Mouse (Mus musculus): ENCODE measurements at regions not wholly inside any gene's neighbourhood (a gene's known extent, or its start where the extent isn't known, plus 50 kb on each side); places are given as distances from the start of the nearest gene placed in this dataset.

DNA sequence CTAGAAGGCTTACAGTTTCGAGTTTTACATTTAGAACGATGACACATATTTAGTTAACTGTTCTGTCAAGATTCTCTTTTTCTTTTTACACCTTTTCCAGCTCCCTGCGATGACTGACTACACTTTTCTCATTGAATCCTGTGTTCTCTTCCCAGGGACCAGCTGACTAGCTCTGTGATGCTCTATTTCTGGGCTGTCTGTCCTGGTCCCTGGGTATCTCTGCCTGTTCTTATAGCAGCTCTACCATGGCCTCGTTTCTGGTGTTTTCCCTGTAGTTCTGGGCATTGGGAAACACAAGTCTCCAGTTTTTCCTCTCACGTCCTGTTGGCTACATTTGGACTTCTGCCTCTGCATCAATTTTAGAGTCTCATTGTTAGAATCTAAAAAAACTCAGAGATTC, 106.5 kb upstream of the Fam19a5 start:
- no peak for DNase-seq (ENCODE audit: low spot score in 2 of 2)

DNA sequence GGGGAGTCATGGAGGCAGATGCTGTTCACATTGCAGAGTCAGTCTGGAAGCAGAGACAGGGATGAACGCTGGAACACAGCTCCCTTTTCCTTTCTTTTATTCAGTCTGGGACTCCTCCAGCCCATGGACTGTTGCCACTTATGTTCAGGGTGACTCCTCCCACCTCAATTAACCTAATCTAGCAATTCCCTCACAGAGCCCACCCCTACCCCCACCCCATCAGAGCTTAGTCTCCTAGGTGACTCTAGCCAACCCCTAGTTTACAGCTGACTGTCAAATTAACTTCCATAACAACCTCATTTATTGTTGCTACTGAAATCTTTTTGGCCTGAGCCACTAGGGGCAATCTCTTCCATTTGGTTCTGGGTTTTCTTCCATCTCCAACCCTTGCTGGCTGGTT, 85.2 kb upstream of the Fam19a5 start:
- DNase-seq (ENCODE audit: low spot score in 2 of 2): no peak

DNA sequence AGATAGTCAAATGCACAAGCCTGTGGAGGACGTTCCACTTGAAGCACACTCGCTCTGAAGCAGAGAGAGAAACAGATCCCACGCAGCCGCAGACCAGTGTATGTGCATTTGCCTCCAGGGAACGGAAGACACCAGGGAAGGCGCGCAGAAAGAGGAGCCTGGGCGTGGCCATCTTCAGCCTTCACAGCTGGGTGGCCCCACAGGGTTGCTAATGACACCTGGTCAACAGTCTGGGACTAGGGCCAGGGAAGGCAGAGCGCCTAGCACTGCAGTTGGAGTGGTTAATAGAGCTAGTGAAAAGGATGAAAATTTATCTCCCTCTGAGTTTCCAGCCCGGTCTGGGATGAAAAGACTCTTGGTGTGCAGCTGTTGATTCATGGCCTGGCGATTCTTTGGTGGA, 67.9 kb upstream of the Fam19a5 start:
- no peak for DNase-seq (ENCODE audit: low spot score in 2 of 2)

DNA sequence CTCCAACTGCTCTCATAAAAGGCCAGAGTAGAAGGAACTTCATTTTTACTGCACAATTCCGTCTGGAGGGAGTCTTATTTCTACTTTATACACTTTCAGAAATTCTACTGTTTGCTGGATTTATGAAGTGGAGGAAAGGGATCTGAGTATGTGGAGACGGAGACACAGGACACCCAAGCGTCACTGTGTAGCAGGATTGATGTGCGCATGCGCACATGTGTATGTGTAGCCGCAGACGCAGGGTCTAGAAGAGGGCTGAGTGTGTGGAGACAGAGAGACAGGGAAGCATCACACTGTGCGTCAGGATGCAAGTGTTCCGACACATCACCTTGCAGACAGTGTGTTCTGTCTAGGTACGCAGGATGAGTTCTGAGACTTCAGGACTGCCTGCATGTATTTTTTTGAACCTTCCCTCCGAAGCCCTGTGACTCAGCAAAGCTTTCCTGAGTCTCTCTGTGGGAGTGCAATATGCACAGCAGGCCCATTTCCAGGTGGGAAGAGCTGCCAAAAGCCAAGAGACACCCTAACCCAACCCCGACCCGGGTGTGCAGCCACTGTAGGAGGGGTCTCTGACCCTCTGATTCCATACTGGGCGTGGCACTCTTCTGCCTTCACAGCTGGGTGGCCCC, 67.1 kb upstream of the Fam19a5 start:
- DNase-seq (ENCODE audit: low spot score in 2 of 2): no peak

DNA sequence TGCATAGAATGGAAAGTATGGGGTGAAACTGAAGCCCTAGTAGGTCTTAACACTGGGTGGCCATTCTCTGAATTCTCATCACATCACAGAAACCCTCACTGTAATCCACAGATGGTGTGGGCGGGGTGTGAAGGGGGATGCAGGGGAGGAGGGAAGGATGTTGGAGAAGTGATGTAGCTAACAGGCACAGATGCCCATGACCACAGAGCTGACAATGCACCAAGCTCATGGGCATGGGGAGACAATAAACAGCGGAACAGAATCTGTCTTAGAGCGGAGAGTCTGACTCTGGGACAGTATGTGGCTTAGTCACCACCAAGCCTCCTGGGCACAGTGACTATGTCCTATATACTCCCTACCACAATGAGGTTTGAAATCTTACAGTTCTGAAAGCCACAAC, 63.3 kb upstream of the Fam19a5 start:
- DNase-seq (ENCODE audit: low spot score in 2 of 2): peak in 1 of 2 experiments; percentile 17

Small RNA genes lying in the stretch of these regions (microRNA-seq; reads per million reads assigned to microRNA genes)
- 0 reads per million in 2 experiments for gene Gm23416
